In the genomic region with DNA sequence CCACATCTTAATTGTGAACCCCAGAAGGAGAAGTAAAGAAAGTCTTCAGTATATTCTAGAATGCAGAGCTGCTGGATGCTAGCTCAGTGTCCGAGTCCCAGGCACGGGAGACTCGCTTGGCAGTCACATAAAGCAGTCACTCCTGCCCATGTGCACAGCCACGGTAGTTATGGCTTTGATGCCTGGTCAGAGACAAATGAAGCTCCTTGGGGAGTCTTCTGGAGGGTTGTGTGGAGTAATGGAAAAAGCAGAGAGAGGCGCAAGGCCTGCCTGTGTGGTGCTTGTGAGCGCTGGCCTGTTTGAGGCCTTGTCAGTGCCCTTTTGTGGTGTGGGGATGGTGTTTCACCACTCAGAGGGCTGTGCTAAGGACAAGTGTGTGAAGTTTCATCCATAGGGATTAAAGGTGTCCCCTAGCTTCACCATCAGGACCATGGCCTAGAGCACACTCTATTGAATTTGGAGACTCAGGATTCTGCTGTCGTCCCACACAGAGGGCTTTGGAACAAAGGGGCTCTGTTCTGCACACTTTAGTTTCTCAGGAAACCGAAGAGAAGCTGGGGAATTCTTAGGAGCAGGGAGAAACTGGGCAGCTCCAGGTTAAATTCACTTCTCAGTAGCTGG, we compare ENCODE assay signal across 12 mouse cellular contexts.
DNase-seq lines count a peak whose midpoint lies in the region; ATAC-seq and TF ChIP-seq lines count a peak whose summit lies in the region.
"Had no signal": no experiment of that assay in that cellular context is flagged by ENCODE, and none has a peak within 500 bp of the region (broad histone marks: within the 10 kb centered on the region; RNA-seq: fewer than 3 reads in every experiment).

No protein-coding gene starts in this region.

- no peak for TF ChIP-seq POLR2A in kidney, adult 2 months (IDR thresholded peaks at IDR 0.05; ENCODE audit: low read depth, low read length)

- H3K4me2 ChIP-seq in forebrain, embryonic 11.5 days (ENCODE audit: low read depth, low read length, severe bottlenecking), result no peak overlapping the region
- no peak overlapping the region for H3K4me2 ChIP-seq in hindbrain, embryonic 16.5 days (ENCODE audit: low read length)
- H3K4me2 ChIP-seq in midbrain, embryonic 15.5 days, result no peak overlapping the region

- H3K9me3 ChIP-seq in forebrain, embryonic 11.5 days (ENCODE audit: control insufficient read depth, low read length), result no peaks in the 10 kb centered on the region
- no peaks in the 10 kb centered on the region for H3K9me3 ChIP-seq in hindbrain, embryonic 16.5 days (ENCODE audit: control insufficient read depth, low read length)
- no peaks in the 10 kb centered on the region for H3K9me3 ChIP-seq in midbrain, embryonic 15.5 days

- peak overlapping the region; percentile 50; the same call in 1 of the 2 replicates for H3K27ac ChIP-seq in forebrain, embryonic 11.5 days (ENCODE audit: low read depth, low read length)
- peak overlapping the region; percentile 29 for H3K27ac ChIP-seq in hindbrain, embryonic 16.5 days (ENCODE audit: low read depth, low read length)
- H3K27ac ChIP-seq in midbrain, embryonic 15.5 days, result peak overlapping the region; percentile 52
- H3K27ac ChIP-seq in kidney, adult 2 months (ENCODE audit: insufficient read depth, low read depth, low read length), result no peak overlapping the region

- WGBS in forebrain, embryonic 11.5 days, result 46% methylated on average over 8 of the region's 8 CpGs
- WGBS in hindbrain, embryonic 16.5 days, result 25% methylated on average over 8 of the region's 8 CpGs
- 36% methylated on average over 8 of the region's 8 CpGs for WGBS in midbrain, embryonic 15.5 days
- WGBS in kidney, adult 2 months, result 82% methylated on average over 8 of the region's 8 CpGs

- no peak overlapping the region; the same call in 1 of the 2 replicates for H3K9ac ChIP-seq in forebrain, embryonic 11.5 days (ENCODE audit: low read length)
- no peak overlapping the region for H3K9ac ChIP-seq in hindbrain, embryonic 16.5 days (ENCODE audit: low read depth, low read length)
- H3K9ac ChIP-seq in midbrain, embryonic 15.5 days, result no peak overlapping the region
- H3K9ac ChIP-seq: liver, postnatal 0 days had no signal

- no peak for ATAC-seq in forebrain, embryonic 11.5 days (replicated peaks; ENCODE audit: low FRiP score)
- peak; percentile 75 for ATAC-seq in hindbrain, embryonic 16.5 days
- peak; percentile 39; the same call in 1 of the 2 replicates for ATAC-seq in midbrain, embryonic 15.5 days (replicated peaks)
- ATAC-seq in frontal cortex, adult (ENCODE audit: low TSS enrichment), result no peak
- ATAC-seq: liver, postnatal 0 days had no signal

- peaks cover 5% of the 10 kb centered on the region; the same call in 1 of the 2 replicates for H3K4me1 ChIP-seq in forebrain, embryonic 11.5 days (replicated peaks; ENCODE audit: control insufficient read depth, insufficient read depth, low read length)
- H3K4me1 ChIP-seq in hindbrain, embryonic 16.5 days (ENCODE audit: control insufficient read depth, insufficient read depth, low read depth, low read length), result peaks cover 3% of the 10 kb centered on the region; the same call in 1 of the 2 replicates
- H3K4me1 ChIP-seq in midbrain, embryonic 15.5 days, result peaks cover 2% of the 10 kb centered on the region; the same call in 1 of the 2 replicates
- no peaks in the 10 kb centered on the region for H3K4me1 ChIP-seq in kidney, adult 2 months (ENCODE audit: control insufficient read depth, insufficient read depth, low read length)

- H3K36me3 ChIP-seq in forebrain, embryonic 11.5 days (ENCODE audit: control insufficient read depth, insufficient read depth, low read length), result no peaks in the 10 kb centered on the region
- H3K36me3 ChIP-seq in hindbrain, embryonic 16.5 days (ENCODE audit: control insufficient read depth, insufficient read depth, low read length), result no peaks in the 10 kb centered on the region
- H3K36me3 ChIP-seq in midbrain, embryonic 15.5 days (replicated peaks), result no peaks in the 10 kb centered on the region
- no peaks in the 10 kb centered on the region for H3K36me3 ChIP-seq in kidney, adult 2 months (ENCODE audit: control insufficient read depth, insufficient read depth, low read length)

- no peaks in the 10 kb centered on the region for H3K27me3 ChIP-seq in forebrain, embryonic 11.5 days (ENCODE audit: control insufficient read depth, insufficient read depth, low read length)
- H3K27me3 ChIP-seq in hindbrain, embryonic 16.5 days (replicated peaks; ENCODE audit: control insufficient read depth, insufficient read depth, low read length), result no peaks in the 10 kb centered on the region
- H3K27me3 ChIP-seq in midbrain, embryonic 15.5 days (replicated peaks), result no peaks in the 10 kb centered on the region
- no peaks in the 10 kb centered on the region for H3K27me3 ChIP-seq in kidney, adult 2 months (replicated peaks; ENCODE audit: control insufficient read depth, insufficient read depth, low read length)

- TF ChIP-seq CTCF in kidney, adult 2 months (conservative IDR thresholded peaks at IDR 0.05; ENCODE audit: insufficient read depth, insufficient read length, low read depth, low read length), result no peak

- no peak overlapping the region for H3K4me3 ChIP-seq in forebrain, embryonic 11.5 days (ENCODE audit: low read depth, low read length)
- H3K4me3 ChIP-seq in hindbrain, embryonic 16.5 days (ENCODE audit: low read length), result no peak overlapping the region
- no peak overlapping the region for H3K4me3 ChIP-seq in midbrain, embryonic 15.5 days
- no peak overlapping the region for H3K4me3 ChIP-seq in kidney, adult 2 months (ENCODE audit: insufficient read depth, low read depth, low read length)

- DNase-seq in embryo, embryonic 10.5 days (ENCODE audit: low spot score), result peak; percentile 33
- no peak for DNase-seq in embryo, embryonic 9.5 days (ENCODE audit: extremely low spot score)
- DNase-seq in forebrain, embryonic 11.5 days (ENCODE audit: low spot score), result no peak
- DNase-seq in yolk sac, embryonic 10.5 days (ENCODE audit: low spot score), result no peak
- DNase-seq in kidney, adult 2 months, result no peak
- DNase-seq: adrenal gland, postnatal 14 days; kidney, postnatal 14 days; liver, postnatal 0 days; spleen, adult 18-20 months had no signal

Comparison
In these comparisons a context has a peak if more than half of its experiments do, and no peak if none do; other contexts are left out.
1. ATAC-seq: peak in hindbrain, embryonic 16.5 days (single experiment) and midbrain, embryonic 15.5 days (single experiment); none in forebrain, embryonic 11.5 days (single experiment) and frontal cortex, adult (single experiment).